Mouse (Mus musculus): ENCODE measurements around the gene Tesmin. TPM values are rescaled to one million over a fixed set of nuclear protein-coding genes. Genes with fewer than 3 reads are reported as not detected.

The Tesmin gene
- polyA plus RNA-seq, 1 experiment from 2014 or later: 0.51 TPM

- Histone ChIP-seq H3K36me3 (ENCODE audit: control insufficient read depth, insufficient read depth, low read length) (no peaks in the 10 kb centered on the region), H3K9me3 (ENCODE audit: control insufficient read depth, low read length) (no peaks in the 10 kb centered on the region), H3K4me2 (ENCODE audit: low read length) (no peak overlapping the region), H3K27ac (ENCODE audit: low read depth) (no peak overlapping the region), H3K9ac (ENCODE audit: low read length) (no peak overlapping the region), H3K27me3 (replicated peaks; ENCODE audit: control insufficient read depth, insufficient read depth, low read length) (no peaks in the 10 kb centered on the region), H3K4me3 (ENCODE audit: low read depth, low read length) (no peak overlapping the region), H3K4me1 (replicated peaks; ENCODE audit: control insufficient read depth, insufficient read depth, low read length) (no peaks in the 10 kb centered on the region)
- no peak for ATAC-seq (replicated peaks; ENCODE audit: low FRiP score, low TSS enrichment, low read depth)
- WGBS: 65% methylated on average over 5 of the region's 5 CpGs
- DNase-seq (ENCODE audit: low spot score): no peak
These were observed 52.0 kb downstream of the Tesmin start for GRCm38 (mm10) chr19:3440667-3441066.

GRCm38 (mm10) chr19:3441092-3441491 is 52.4 kb downstream of the Tesmin start:
- ATAC-seq (replicated peaks; ENCODE audit: low FRiP score, low TSS enrichment, low read depth) (no peak), DNase-seq (ENCODE audit: low spot score) (no peak)
- no peaks in the 10 kb centered on the region for H3K27me3 ChIP-seq (replicated peaks; ENCODE audit: control insufficient read depth, insufficient read depth, low read length)
- no peak overlapping the region for H3K9ac ChIP-seq (ENCODE audit: low read length)
- H3K4me2 ChIP-seq (ENCODE audit: low read length): no peak overlapping the region
- H3K9me3 ChIP-seq (ENCODE audit: control insufficient read depth, low read length): no peaks in the 10 kb centered on the region
- no peak overlapping the region for H3K27ac ChIP-seq (ENCODE audit: low read depth)
- 59% methylated on average over 10 of the region's 10 CpGs for WGBS
- no peak overlapping the region for H3K4me3 ChIP-seq (ENCODE audit: low read depth, low read length)
- H3K36me3 ChIP-seq (ENCODE audit: control insufficient read depth, insufficient read depth, low read length): no peaks in the 10 kb centered on the region
- H3K4me1 ChIP-seq (replicated peaks; ENCODE audit: control insufficient read depth, insufficient read depth, low read length): no peaks in the 10 kb centered on the region

- no peaks in the 10 kb centered on the region for H3K36me3 ChIP-seq (ENCODE audit: control insufficient read depth, insufficient read depth, low read length)
- H3K4me3 ChIP-seq (ENCODE audit: low read depth, low read length): no peak overlapping the region
- no peaks in the 10 kb centered on the region for H3K27me3 ChIP-seq (replicated peaks; ENCODE audit: control insufficient read depth, insufficient read depth, low read length)
- H3K9me3 ChIP-seq (ENCODE audit: control insufficient read depth, low read length): no peaks in the 10 kb centered on the region
- no peaks in the 10 kb centered on the region for H3K4me1 ChIP-seq (replicated peaks; ENCODE audit: control insufficient read depth, insufficient read depth, low read length)
- H3K27ac ChIP-seq (ENCODE audit: low read depth): no peak overlapping the region
- H3K9ac ChIP-seq (ENCODE audit: low read length): no peak overlapping the region
- ATAC-seq (replicated peaks; ENCODE audit: low FRiP score, low TSS enrichment, low read depth) (no peak), DNase-seq (ENCODE audit: low spot score) (no peak)
- no peak overlapping the region for H3K4me2 ChIP-seq (ENCODE audit: low read length)
- WGBS: 49% methylated on average over 3 of the region's 3 CpGs
These were observed 58.7 kb downstream of the Tesmin start for GRCm38 (mm10) chr19:3447348-3447747.

GRCm38 (mm10) chr19:3449248-3449647 is 60.6 kb downstream of the Tesmin start:
- Histone ChIP-seq H3K9ac (ENCODE audit: low read length) (no peak overlapping the region), H3K27ac (ENCODE audit: low read depth) (no peak overlapping the region), H3K27me3 (replicated peaks; ENCODE audit: control insufficient read depth, insufficient read depth, low read length) (no peaks in the 10 kb centered on the region), H3K9me3 (ENCODE audit: control insufficient read depth, low read length) (no peaks in the 10 kb centered on the region), H3K36me3 (ENCODE audit: control insufficient read depth, insufficient read depth, low read length) (peaks cover 14% of the 10 kb centered on the region; the same call in 1 of the 2 replicates), H3K4me2 (ENCODE audit: low read length) (no peak overlapping the region), H3K4me3 (ENCODE audit: low read depth, low read length) (no peak overlapping the region), H3K4me1 (replicated peaks; ENCODE audit: control insufficient read depth, insufficient read depth, low read length) (no peaks in the 10 kb centered on the region)
- no peak for DNase-seq (ENCODE audit: low spot score)
- ATAC-seq (replicated peaks; ENCODE audit: low FRiP score, low TSS enrichment, low read depth): no peak
- WGBS: 70% methylated on average over 3 of the region's 3 CpGs

- Histone ChIP-seq H3K9me3 (ENCODE audit: control insufficient read depth, low read length) (no peaks in the 10 kb centered on the region), H3K4me2 (ENCODE audit: low read length) (no peak overlapping the region), H3K9ac (ENCODE audit: low read length) (no peak overlapping the region), H3K36me3 (ENCODE audit: control insufficient read depth, insufficient read depth, low read length) (peaks cover 28% of the 10 kb centered on the region), H3K27ac (ENCODE audit: low read depth) (no peak overlapping the region), H3K4me1 (replicated peaks; ENCODE audit: control insufficient read depth, insufficient read depth, low read length) (no peaks in the 10 kb centered on the region), H3K27me3 (replicated peaks; ENCODE audit: control insufficient read depth, insufficient read depth, low read length) (no peaks in the 10 kb centered on the region), H3K4me3 (ENCODE audit: low read depth, low read length) (no peak overlapping the region)
- WGBS: 89% methylated on average over 3 of the region's 3 CpGs
- DNase-seq (ENCODE audit: low spot score) (no peak), ATAC-seq (replicated peaks; ENCODE audit: low FRiP score, low TSS enrichment, low read depth) (no peak)
These were observed 62.1 kb downstream of the Tesmin start for GRCm38 (mm10) chr19:3450714-3451113.

- H3K36me3 ChIP-seq (ENCODE audit: control insufficient read depth, insufficient read depth, low read length): peaks cover 33% of the 10 kb centered on the region
- H3K4me1 ChIP-seq (replicated peaks; ENCODE audit: control insufficient read depth, insufficient read depth, low read length): no peaks in the 10 kb centered on the region
- no peak overlapping the region for H3K4me2 ChIP-seq (ENCODE audit: low read length)
- peak; percentile 61; the same call in 1 of the 2 replicates for ATAC-seq (replicated peaks; ENCODE audit: low FRiP score, low TSS enrichment, low read depth)
- no peak overlapping the region for H3K4me3 ChIP-seq (ENCODE audit: low read depth, low read length)
- no peaks in the 10 kb centered on the region for H3K27me3 ChIP-seq (replicated peaks; ENCODE audit: control insufficient read depth, insufficient read depth, low read length)
- WGBS: 22% methylated on average over 6 of the region's 6 CpGs
- peak; percentile 75 for DNase-seq (ENCODE audit: low spot score)
- no peak overlapping the region for H3K27ac ChIP-seq (ENCODE audit: low read depth)
- H3K9ac ChIP-seq (ENCODE audit: low read length): no peak overlapping the region
- no peaks in the 10 kb centered on the region for H3K9me3 ChIP-seq (ENCODE audit: control insufficient read depth, low read length)
These were observed 62.5 kb downstream of the Tesmin start for GRCm38 (mm10) chr19:3451170-3451569.

- Histone ChIP-seq H3K4me3 (ENCODE audit: low read depth, low read length) (no peak overlapping the region), H3K27ac (ENCODE audit: low read depth) (no peak overlapping the region), H3K4me2 (ENCODE audit: low read length) (no peak overlapping the region), H3K9ac (ENCODE audit: low read length) (no peak overlapping the region), H3K9me3 (ENCODE audit: control insufficient read depth, low read length) (no peaks in the 10 kb centered on the region), H3K27me3 (replicated peaks; ENCODE audit: control insufficient read depth, insufficient read depth, low read length) (no peaks in the 10 kb centered on the region), H3K36me3 (ENCODE audit: control insufficient read depth, insufficient read depth, low read length) (peaks cover 38% of the 10 kb centered on the region), H3K4me1 (replicated peaks; ENCODE audit: control insufficient read depth, insufficient read depth, low read length) (no peaks in the 10 kb centered on the region)
- ATAC-seq (replicated peaks; ENCODE audit: low FRiP score, low TSS enrichment, low read depth) (no peak), DNase-seq (ENCODE audit: low spot score) (no peak)
- 59% methylated on average over 6 of the region's 6 CpGs for WGBS
These were observed 63.0 kb downstream of the Tesmin start for GRCm38 (mm10) chr19:3451649-3452048.

Other genes with a start within 250 kb of the Tesmin start
- 143 and 147 TPM in 2 replicates for gene Mrpl21, start 106.0 kb upstream of the Tesmin start, polyA plus RNA-seq (2014; fragmentation: Nextera tagmentation; extraction: Ambion mirVana)
- gene Ighmbp2, start 105.8 kb upstream of the Tesmin start, polyA plus RNA-seq (2014; fragmentation: Nextera tagmentation; extraction: Ambion mirVana): 9.3 and 10.5 TPM in 2 replicates
- 22.8 and 24.3 TPM in 2 replicates for gene Cpt1a, start 66.5 kb upstream of the Tesmin start, polyA plus RNA-seq (2014; fragmentation: Nextera tagmentation; extraction: Ambion mirVana)
- 21.2 and 25.2 TPM in 2 replicates for gene Gal, start 25.7 kb downstream of the Tesmin start, polyA plus RNA-seq (2014; fragmentation: Nextera tagmentation; extraction: Ambion mirVana)
- 64.2 and 70.9 TPM in 2 replicates for gene Ppp6r3, start 186.9 kb downstream of the Tesmin start, polyA plus RNA-seq (2014; fragmentation: Nextera tagmentation; extraction: Ambion mirVana)